Mouse (Mus musculus): ENCODE data around the gene Tbpl1. TPM values are rescaled to one million over a fixed set of nuclear protein-coding genes. Genes with fewer than 3 reads are reported as not detected.

The Tbpl1 gene
- polyA plus RNA-seq, 1 experiment from 2014 or later = 30.4 TPM

DNA sequence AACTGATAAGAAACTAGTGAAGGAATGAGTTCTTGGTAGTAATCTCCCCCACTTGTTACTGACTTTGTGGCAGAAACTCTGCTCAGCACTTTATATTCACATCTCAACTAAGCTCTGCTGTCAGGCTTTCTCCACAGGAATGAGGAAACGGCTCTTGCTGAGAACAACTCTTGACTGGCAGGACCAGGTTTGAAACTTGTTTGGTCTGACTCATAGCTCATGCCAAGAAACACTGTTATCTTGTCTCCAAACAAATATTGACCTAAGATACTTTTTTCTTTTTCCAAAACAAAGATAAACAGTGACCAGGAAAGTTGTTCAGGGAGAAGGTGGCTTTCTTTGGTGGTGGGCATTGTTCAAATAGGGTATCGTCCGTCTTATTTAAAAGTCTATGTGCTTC is 42.9 kb upstream of the Tbpl1 start:
- Histone ChIP-seq H3K9ac (ENCODE audit: low read length) (no peak overlapping the region), H3K27me3 (ENCODE audit: control insufficient read depth, insufficient read depth, low read length) (no peaks in the 10 kb centered on the region), H3K4me3 (ENCODE audit: low read depth, low read length) (no peak overlapping the region), H3K9me3 (ENCODE audit: control insufficient read depth, low read length) (no peaks in the 10 kb centered on the region), H3K27ac (replicated peaks) (no peak overlapping the region), H3K4me1 (replicated peaks; ENCODE audit: control insufficient read depth, insufficient read depth) (no peaks in the 10 kb centered on the region), H3K4me2 (replicated peaks; ENCODE audit: low read depth) (no peak overlapping the region), H3K36me3 (ENCODE audit: control insufficient read depth, insufficient read depth, low read length) (no peaks in the 10 kb centered on the region)
- WGBS = 56% methylated on average over 3 of the region's 3 CpGs
- TF ChIP-seq CTCF (IDR thresholded peaks at IDR 0.05; ENCODE audit: low read depth) (no peak), EP300 (optimal IDR thresholded peaks at IDR 0.05) (no peak)
- ATAC-seq (ENCODE audit: low FRiP score, low TSS enrichment) (peak; percentile 83), DNase-seq (ENCODE audit: low spot score) (peak; percentile 47)

DNA sequence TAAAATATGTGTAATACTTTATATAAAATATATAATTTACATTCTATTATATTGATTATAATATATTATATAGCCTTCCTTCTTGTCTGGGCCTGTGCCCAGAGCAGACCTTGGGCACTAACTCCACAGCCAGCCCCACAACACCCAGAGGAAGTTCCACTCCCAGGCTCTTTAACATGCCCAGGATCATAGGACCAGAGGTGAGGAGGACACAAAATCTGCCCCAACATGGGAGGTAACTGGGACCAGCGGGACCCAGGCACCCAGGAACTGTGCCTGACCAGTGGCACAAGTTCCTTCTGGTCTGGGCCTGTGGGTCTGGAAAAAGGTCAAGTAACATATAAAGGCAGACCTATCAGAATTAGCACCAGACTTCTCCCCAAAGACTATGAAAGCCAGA is 22.5 kb upstream of the Tbpl1 start:
- WGBS = 95% methylated on average over 1 of the region's 1 CpGs
- no peak overlapping the region for H3K4me2 ChIP-seq (replicated peaks; ENCODE audit: low read depth)
- ATAC-seq (ENCODE audit: low FRiP score, low TSS enrichment) (no peak), DNase-seq (ENCODE audit: low spot score) (no peak)
- no peaks in the 10 kb centered on the region for H3K9me3 ChIP-seq (ENCODE audit: control insufficient read depth, low read length)
- no peak overlapping the region for H3K4me3 ChIP-seq (ENCODE audit: low read depth, low read length)
- H3K9ac ChIP-seq (ENCODE audit: low read length) = no peak overlapping the region
- TF ChIP-seq EP300 (optimal IDR thresholded peaks at IDR 0.05) = no peak
- no peak overlapping the region for H3K27ac ChIP-seq (replicated peaks)
- H3K4me1 ChIP-seq (replicated peaks; ENCODE audit: control insufficient read depth, insufficient read depth) = no peaks in the 10 kb centered on the region
- no peaks in the 10 kb centered on the region for H3K36me3 ChIP-seq (ENCODE audit: control insufficient read depth, insufficient read depth, low read length)
- no peaks in the 10 kb centered on the region for H3K27me3 ChIP-seq (ENCODE audit: control insufficient read depth, insufficient read depth, low read length)

DNA sequence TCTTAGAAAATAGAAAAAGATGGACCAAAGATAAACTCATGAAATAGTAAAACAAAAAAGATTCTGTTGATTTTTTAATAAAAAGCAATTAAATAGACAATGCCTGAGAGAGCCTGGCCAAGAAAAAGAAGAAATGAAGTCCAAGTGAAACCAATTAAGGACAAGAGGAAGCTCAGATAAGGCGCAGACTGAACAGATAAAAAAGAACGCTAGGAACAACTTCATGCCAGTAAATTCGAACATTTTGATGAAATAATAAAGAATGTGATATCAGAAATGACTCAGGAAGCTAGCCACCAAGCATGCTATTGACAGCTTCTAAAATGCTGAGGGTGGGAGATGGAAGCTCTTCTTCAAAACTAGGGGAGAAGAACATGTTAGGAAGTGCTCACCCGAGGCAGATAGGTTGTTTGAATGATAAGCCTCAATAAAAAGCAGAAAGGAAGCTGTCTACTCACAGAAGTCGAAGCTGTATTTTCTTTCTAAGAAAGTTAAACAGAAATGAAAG is 19.5 kb upstream of the Tbpl1 start:
- H3K27ac ChIP-seq (replicated peaks) = no peak overlapping the region
- TF ChIP-seq EP300 (optimal IDR thresholded peaks at IDR 0.05) = no peak
- no peak for TF ChIP-seq CTCF (IDR thresholded peaks at IDR 0.05; ENCODE audit: low read depth)
- H3K27me3 ChIP-seq (ENCODE audit: control insufficient read depth, insufficient read depth, low read length) = no peaks in the 10 kb centered on the region
- no peak overlapping the region for H3K4me3 ChIP-seq (ENCODE audit: low read depth, low read length)
- H3K4me2 ChIP-seq (replicated peaks; ENCODE audit: low read depth) = no peak overlapping the region
- WGBS = 60% methylated on average over 5 of the region's 5 CpGs
- H3K9ac ChIP-seq (ENCODE audit: low read length) = no peak overlapping the region
- DNase-seq (ENCODE audit: low spot score) (no peak), ATAC-seq (ENCODE audit: low FRiP score, low TSS enrichment) (no peak)
- H3K36me3 ChIP-seq (ENCODE audit: control insufficient read depth, insufficient read depth, low read length) = no peaks in the 10 kb centered on the region
- H3K4me1 ChIP-seq (replicated peaks; ENCODE audit: control insufficient read depth, insufficient read depth) = no peaks in the 10 kb centered on the region
- H3K9me3 ChIP-seq (ENCODE audit: control insufficient read depth, low read length) = no peaks in the 10 kb centered on the region

DNA sequence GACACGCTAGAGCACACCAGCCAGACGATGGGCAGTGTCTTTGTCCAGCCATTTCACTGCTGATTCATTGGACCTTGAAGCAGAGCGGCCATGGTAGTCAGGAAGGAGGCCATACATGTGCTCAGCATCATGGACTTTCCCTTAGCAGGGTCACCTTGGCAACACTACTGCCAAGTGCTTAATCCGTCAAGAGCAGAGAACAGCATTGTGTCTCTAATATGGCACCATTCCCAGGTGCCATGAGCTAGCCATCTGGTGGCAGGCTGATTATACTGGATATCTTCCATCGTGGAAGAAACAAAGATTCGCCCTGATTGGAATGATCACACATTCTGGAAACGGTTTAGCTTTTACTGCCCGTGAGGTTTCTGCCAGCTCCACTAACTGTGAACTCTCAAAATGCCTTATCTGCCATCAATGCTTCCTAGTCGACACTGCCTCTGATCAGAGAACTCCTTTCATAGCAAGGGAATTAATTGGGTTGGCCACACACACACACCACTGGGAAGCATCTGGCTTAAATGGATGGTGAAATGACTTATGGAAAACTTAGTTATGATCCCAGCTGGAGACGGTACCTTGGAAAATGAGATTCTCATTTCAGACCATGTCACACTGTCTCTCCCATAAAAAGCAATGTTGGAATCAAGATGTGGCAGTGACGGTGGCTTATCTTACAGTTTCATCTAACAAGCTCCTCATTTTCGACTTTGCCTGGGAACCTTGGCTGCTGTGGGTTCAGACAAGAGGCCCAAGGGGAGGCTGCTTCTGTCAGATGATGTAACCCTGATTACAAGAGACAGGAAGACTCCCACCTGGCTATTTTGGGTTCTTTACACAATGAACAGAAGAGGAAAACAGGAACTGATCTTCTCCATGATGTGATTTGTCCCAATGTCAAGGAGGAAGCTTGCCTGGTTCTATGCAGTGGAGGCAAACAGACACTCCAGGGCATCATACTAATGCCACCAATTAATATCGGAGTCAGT is 14.9 kb upstream of the Tbpl1 start:
- TF ChIP-seq EP300 (optimal IDR thresholded peaks at IDR 0.05) (no peak), CTCF (IDR thresholded peaks at IDR 0.05; ENCODE audit: low read depth) (no peak)
- Histone ChIP-seq H3K27ac (replicated peaks) (no peak overlapping the region), H3K4me2 (replicated peaks; ENCODE audit: low read depth) (no peak overlapping the region), H3K9me3 (ENCODE audit: control insufficient read depth, low read length) (no peaks in the 10 kb centered on the region), H3K27me3 (ENCODE audit: control insufficient read depth, insufficient read depth, low read length) (no peaks in the 10 kb centered on the region), H3K36me3 (ENCODE audit: control insufficient read depth, insufficient read depth, low read length) (no peaks in the 10 kb centered on the region), H3K4me1 (replicated peaks; ENCODE audit: control insufficient read depth, insufficient read depth) (no peaks in the 10 kb centered on the region), H3K9ac (ENCODE audit: low read length) (no peak overlapping the region), H3K4me3 (ENCODE audit: low read depth, low read length) (no peak overlapping the region)
- no peak for DNase-seq (ENCODE audit: low spot score)
- 56% methylated on average over 13 of the region's 13 CpGs for WGBS
- no peak for ATAC-seq (ENCODE audit: low FRiP score, low TSS enrichment)

DNA sequence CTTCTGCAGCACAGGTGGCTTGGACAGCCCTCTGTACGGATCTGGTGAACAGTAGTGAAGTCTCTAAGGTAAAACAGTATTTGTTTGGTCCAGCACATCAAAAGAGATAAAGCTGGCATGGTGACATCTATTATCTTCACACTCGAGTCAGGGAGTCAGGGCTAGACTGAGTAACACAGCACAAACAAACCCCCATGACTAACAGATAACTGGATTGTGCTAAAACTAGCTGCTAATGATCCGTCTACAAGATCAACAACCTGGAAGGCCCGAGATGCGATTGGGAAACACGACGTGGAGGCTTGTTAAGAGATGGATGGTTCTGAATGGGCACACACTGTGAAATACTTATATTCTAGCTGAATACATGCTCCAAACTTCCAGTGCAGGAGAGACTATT is 14.2 kb upstream of the Tbpl1 start:
- no peak overlapping the region for H3K9ac ChIP-seq (ENCODE audit: low read length)
- H3K4me2 ChIP-seq (replicated peaks; ENCODE audit: low read depth) = no peak overlapping the region
- no peak overlapping the region for H3K27ac ChIP-seq (replicated peaks)
- no peaks in the 10 kb centered on the region for H3K27me3 ChIP-seq (ENCODE audit: control insufficient read depth, insufficient read depth, low read length)
- no peak for ATAC-seq (ENCODE audit: low FRiP score, low TSS enrichment)
- TF ChIP-seq EP300 (optimal IDR thresholded peaks at IDR 0.05) = no peak
- no peak for TF ChIP-seq CTCF (IDR thresholded peaks at IDR 0.05; ENCODE audit: low read depth)
- H3K9me3 ChIP-seq (ENCODE audit: control insufficient read depth, low read length) = no peaks in the 10 kb centered on the region
- H3K4me1 ChIP-seq (replicated peaks; ENCODE audit: control insufficient read depth, insufficient read depth) = no peaks in the 10 kb centered on the region
- no peak for DNase-seq (ENCODE audit: low spot score)
- H3K4me3 ChIP-seq (ENCODE audit: low read depth, low read length) = no peak overlapping the region
- WGBS = 45% methylated on average over 7 of the region's 7 CpGs
- no peaks in the 10 kb centered on the region for H3K36me3 ChIP-seq (ENCODE audit: control insufficient read depth, insufficient read depth, low read length)

DNA sequence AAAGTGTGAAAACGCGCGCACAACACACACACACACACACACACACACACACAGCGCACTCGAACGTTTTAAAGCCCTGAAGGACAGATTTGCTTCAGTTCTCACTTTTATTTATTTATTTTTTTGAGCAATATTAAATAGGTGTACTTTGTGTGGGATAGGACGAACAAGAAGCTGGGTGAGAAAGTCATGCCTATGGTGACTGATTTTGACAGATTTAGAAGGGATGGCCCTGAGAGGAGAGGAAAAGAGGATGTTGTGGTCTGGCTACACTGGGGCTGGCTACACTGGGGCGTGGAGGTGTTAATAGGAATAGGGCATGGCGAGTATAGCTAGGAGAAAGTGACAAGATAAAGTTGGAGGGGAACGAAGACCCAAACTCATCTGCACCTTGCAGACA is 443 bp upstream of the Tbpl1 start:
- TF ChIP-seq EP300 (optimal IDR thresholded peaks at IDR 0.05) (no peak), CTCF (IDR thresholded peaks at IDR 0.05; ENCODE audit: low read depth) (no peak)
- Histone ChIP-seq H3K4me3 (ENCODE audit: low read depth, low read length) (peak overlapping the region; percentile 85), H3K4me1 (replicated peaks; ENCODE audit: control insufficient read depth, insufficient read depth) (peaks cover 5% of the 10 kb centered on the region; the same call in 1 of the 2 replicates), H3K9ac (ENCODE audit: low read length) (peak overlapping the region; percentile 97), H3K9me3 (ENCODE audit: control insufficient read depth, low read length) (no peaks in the 10 kb centered on the region), H3K4me2 (replicated peaks; ENCODE audit: low read depth) (peak overlapping the region; percentile 93), H3K27me3 (ENCODE audit: control insufficient read depth, insufficient read depth, low read length) (no peaks in the 10 kb centered on the region), H3K36me3 (ENCODE audit: control insufficient read depth, insufficient read depth, low read length) (no peaks in the 10 kb centered on the region), H3K27ac (replicated peaks) (no peak overlapping the region)
- DNase-seq (ENCODE audit: low spot score) (no peak), ATAC-seq (ENCODE audit: low FRiP score, low TSS enrichment) (no peak)
- WGBS = 43% methylated on average over 10 of the region's 10 CpGs
